Mouse (Mus musculus) liver, embryonic 14.5 days (tissue): Measurements from ENCODE around the gene Fgf15. TPM values are rescaled to one million over a fixed set of nuclear protein-coding genes. Genes with fewer than 3 reads are reported as not detected.

Experiments used
- ATAC-seq: fragments of 200-750 bp; cut with Nextera tagmentation; 2 replicates; pipeline ENCODE4 v1.8.0; 2017; ENCODE audit warnings: moderate number of reproducible peaks, mild to moderate bottlenecking, moderate library complexity; ENCODE audit not compliant: insufficient read depth
- DNase-seq, 3 experiments: peaks; one replicate each; pipeline ENCODE4 v3.0.0-alpha.2; 2012 to 2013; ENCODE audit warnings: low read depth in 3 of 3, low spot score in 3 of 3
- H3K27ac ChIP-seq: fragments of 300-500 bp; sonication (generic); 2 replicates; pipeline ENCODE4 v1.5.1; 2014; ENCODE audit warnings: moderate library complexity, mild to moderate bottlenecking, control low read depth, inconsistent platforms
- H3K27me3 ChIP-seq: fragments of 300-500 bp; sonication (generic); 2 replicates; pipeline ENCODE4 v1.6.1; 2014; ENCODE audit warnings: mild to moderate bottlenecking, low read length, moderate library complexity; ENCODE audit not compliant: control insufficient read depth, insufficient read depth
- H3K36me3 ChIP-seq: fragments of 300-500 bp; sonication (generic); replicated peaks from 2 replicates; pipeline ENCODE4 v1.6.1; 2014; ENCODE audit warnings: low read depth; ENCODE audit not compliant: control insufficient read depth, insufficient read depth
- H3K4me1 ChIP-seq, 2 experiments: fragments of 200-500 bp in 1 of 2; fragments of 300-500 bp in 1 of 2; sonication (generic) in 1 of 2; replicated peaks; 2 replicates each; pipeline ENCODE4 v1.6.1; 2012 to 2014; ENCODE audit warnings: antibody characterized with exemption in 1 of 2, inconsistent platforms in 1 of 2, low read length in 1 of 2; ENCODE audit not compliant: control insufficient read depth in 2 of 2, insufficient read depth in 2 of 2
- H3K4me2 ChIP-seq: fragments of 300-500 bp; sonication (generic); 2 replicates; pipeline ENCODE4 v1.6.1; 2014; ENCODE audit warnings: low read depth, mild to moderate bottlenecking, control low read depth, moderate library complexity
- H3K4me3 ChIP-seq, 2 experiments: fragments of 200-500 bp in 1 of 2; fragments of 300-500 bp in 1 of 2; sonication (generic) in 1 of 2; 2 replicates each; pipeline ENCODE4 v1.5.1; 2012 to 2014; ENCODE audit warnings: low read depth in 2 of 2, low read length in 2 of 2, mild to moderate bottlenecking in 2 of 2, control low read depth in 1 of 2, inconsistent platforms in 1 of 2, moderate library complexity in 1 of 2; ENCODE audit not compliant: insufficient read depth in 1 of 2
- H3K9ac ChIP-seq: fragments of 300-500 bp; sonication (generic); replicated peaks from 2 replicates; pipeline ENCODE4 v1.6.1; 2014; ENCODE audit warnings: mild to moderate bottlenecking, control low read depth, moderate library complexity
- H3K9me3 ChIP-seq: fragments of 300-500 bp; sonication (generic); 2 replicates; pipeline ENCODE4 v1.6.1; 2016; ENCODE audit warnings: low read length, mixed read lengths; ENCODE audit not compliant: control insufficient read depth
- CTCF ChIP-seq: IDR thresholded peaks from 2 replicates; pipeline ENCODE4 v1.5.1; 2016; ENCODE audit warnings: antibody characterized with exemption, low read depth, control low read depth
- EP300 ChIP-seq: IDR thresholded peaks from 2 replicates; pipeline ENCODE4 v1.6.1; 2016; ENCODE audit warnings: antibody characterized with exemption, low read depth
- WGBS: fragments of 180-500 bp; shearing (Covaris S2); extraction: QIAGEN DNeasy Blood & Tissue Kit; methylation state at CpG from one replicate; pipeline ENCODE4 v1.1.7; 2014; ENCODE audit not compliant: insufficient replicate concordance; 5-methylcytosine and 5-hydroxymethylcytosine counted together
- polyA plus RNA-seq, 2 experiments: library from polyadenylated mRNA; depleted of rRNA in 1 of 2; stranded (reverse) in 1 of 2; unstranded in 1 of 2; fragments of >200 nt; fragmentation: Nextera tagmentation in 1 of 2; extraction: Ambion mirVana in 1 of 2; gene quantifications; 2 replicates each; pipeline versions ENCODE4 v1.2.1 to v1.2.3; 2012 to 2014

Fgf15 gene
- polyA plus RNA-seq, 2 experiments = 0.02 TPM; not detected in 1

DNA sequence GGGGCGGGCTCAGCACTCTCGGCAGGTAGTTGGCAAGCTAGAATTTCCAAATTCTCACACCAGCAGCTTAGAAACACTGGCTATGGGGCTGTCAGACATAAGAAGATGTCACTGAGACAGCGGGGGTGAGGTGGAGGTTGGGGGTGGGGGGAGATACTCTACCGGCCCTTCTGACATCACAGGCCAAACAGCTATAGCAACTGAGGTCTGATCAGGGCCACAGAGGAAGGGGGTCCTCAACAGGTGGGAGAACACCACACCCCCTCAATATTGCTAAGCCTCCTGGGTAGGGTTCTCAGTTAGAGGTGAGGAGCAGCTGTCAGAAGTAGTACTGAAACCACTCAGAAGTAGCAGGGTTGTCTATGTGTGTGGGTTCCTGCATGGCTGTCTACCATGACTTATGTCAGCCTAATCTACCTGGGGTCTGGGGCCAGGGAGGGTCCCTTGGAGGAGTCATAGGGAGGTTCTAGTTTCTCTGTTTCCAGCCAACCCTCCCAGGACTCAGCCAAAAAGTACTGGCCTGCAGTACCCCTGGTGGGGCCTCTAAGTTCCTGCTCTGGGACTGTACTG lies 40.1 kb downstream of the Fgf15 start:
- DNase-seq (no peak), ATAC-seq (no peak)
- Histone ChIP-seq H3K9me3 (no peaks in the 10 kb centered on the region), H3K4me1 (no peaks in the 10 kb centered on the region), H3K27ac (no peak overlapping the region), H3K4me3 (no peak overlapping the region), H3K27me3 (peaks cover 41% of the 10 kb centered on the region), H3K36me3 (no peaks in the 10 kb centered on the region), H3K9ac (no peak overlapping the region), H3K4me2 (no peak overlapping the region)
- TF ChIP-seq CTCF (no peak), EP300 (no peak)
- WGBS = 68% methylated on average over 4 of the region's 4 CpGs

DNA sequence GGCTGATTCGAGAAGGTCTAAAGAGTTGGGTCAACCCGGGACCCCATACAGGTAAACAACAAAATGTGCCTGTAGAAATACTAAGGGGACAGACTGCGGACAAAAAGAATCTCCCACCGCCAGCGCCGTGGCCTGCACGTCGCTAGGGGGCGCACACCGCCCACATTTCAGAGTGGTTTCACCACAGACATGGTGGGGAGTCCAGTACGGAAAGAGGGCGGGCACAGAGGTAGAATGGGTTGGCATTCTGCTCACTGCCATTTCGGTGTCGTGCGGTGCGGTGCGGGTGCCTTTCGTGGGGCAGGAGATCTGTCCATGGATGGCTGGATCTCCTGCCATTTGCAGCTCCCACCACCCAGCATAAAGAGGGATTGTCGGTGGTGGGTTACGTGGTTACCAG lies 41.2 kb downstream of the Fgf15 start:
- H3K9me3 ChIP-seq = no peaks in the 10 kb centered on the region
- H3K36me3 ChIP-seq = no peaks in the 10 kb centered on the region
- no peak overlapping the region for H3K27ac ChIP-seq
- H3K4me3 ChIP-seq = peak overlapping the region; percentile 46 to 47
- peak overlapping the region; percentile 63 for H3K4me2 ChIP-seq
- ATAC-seq (peak; percentile 27; the same call in 1 of the 2 replicates), DNase-seq (peak; percentile 37 to 52 (median 47))
- H3K27me3 ChIP-seq = peaks cover 51% of the 10 kb centered on the region
- no peak overlapping the region for H3K9ac ChIP-seq
- H3K4me1 ChIP-seq = no peaks in the 10 kb centered on the region
- TF ChIP-seq CTCF = peak; percentile 95
- no peak for TF ChIP-seq EP300
- under 1% methylated on average over 20 of the region's 20 CpGs for WGBS

DNA sequence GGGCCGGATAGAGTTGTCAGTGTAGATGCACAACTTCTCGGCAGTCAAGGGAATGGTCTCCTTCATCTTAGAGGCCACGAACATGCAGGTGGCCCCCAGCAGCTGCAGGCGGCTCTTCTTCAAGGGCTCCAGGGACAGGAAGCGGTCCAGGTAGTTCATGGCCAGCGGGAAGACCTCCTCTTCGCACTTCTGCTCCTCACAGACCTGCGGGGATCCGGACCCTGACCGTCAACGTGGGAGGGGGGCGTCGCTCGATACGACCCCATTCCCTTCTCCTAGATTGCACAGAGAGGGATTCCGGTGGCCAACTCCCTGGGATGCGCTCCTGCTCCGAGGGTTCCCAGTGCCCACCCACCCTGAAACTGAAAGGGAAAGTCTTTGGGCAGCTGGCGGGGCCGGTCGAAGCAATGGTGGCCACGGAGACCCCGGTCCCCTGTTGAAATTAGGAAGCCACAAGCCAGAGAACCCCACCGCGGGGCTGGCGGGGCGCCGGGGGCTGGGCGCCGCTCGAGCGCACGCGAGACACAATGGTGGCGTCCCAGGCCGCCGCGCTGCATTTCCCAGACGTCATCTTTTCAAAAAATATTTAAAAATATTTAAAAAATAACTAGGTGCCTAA lies 41.7 kb downstream of the Fgf15 start:
- no peak overlapping the region for H3K27ac ChIP-seq
- peak overlapping the region; percentile 43; the same call in 1 of the 2 replicates for H3K9ac ChIP-seq
- H3K9me3 ChIP-seq = no peaks in the 10 kb centered on the region
- TF ChIP-seq CTCF (no peak), EP300 (no peak)
- WGBS = under 1% methylated on average over 39 of the region's 39 CpGs
- H3K27me3 ChIP-seq = peaks cover 57% of the 10 kb centered on the region
- H3K4me2 ChIP-seq = peak overlapping the region; percentile 63
- H3K36me3 ChIP-seq = no peaks in the 10 kb centered on the region
- ATAC-seq (no peak), DNase-seq (no peak)
- H3K4me3 ChIP-seq = peak overlapping the region; percentile 46 to 47
- no peaks in the 10 kb centered on the region for H3K4me1 ChIP-seq

DNA sequence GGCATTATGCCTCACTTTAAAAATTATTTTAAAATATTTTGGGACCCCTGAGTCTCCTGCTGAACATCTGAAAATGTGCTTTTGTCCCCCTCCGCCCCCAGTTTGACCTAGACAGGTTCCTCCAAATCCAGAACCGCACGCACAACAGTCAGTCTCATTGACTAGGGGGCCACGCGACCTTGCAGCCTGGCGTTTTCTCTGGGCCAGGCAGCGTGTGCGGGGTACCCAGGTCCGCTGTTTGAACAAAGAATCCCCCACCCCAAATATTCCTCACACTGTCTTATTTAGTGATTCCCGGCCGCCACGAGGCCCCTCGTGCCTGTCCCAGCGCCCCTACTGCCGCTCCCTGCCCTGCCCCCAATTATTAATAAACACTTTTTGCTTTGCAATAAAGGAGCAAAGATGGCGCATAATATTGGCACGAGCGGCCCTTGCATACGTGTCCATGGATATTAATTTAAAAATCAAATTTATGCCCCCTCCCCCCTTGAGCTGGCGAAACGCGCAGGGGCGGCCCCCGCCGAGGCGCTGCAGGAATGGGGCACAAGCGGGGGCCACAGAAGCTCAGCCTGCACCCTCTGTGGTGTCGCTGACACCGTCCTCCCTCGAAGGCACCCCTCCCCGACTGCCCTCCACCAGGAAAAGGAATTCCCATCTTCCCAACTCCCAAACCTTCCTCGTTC lies 42.5 kb downstream of the Fgf15 start:
- under 1% methylated on average over 32 of the region's 32 CpGs for WGBS
- peak overlapping the region; percentile 46 to 66 for H3K4me3 ChIP-seq
- no peaks in the 10 kb centered on the region for H3K36me3 ChIP-seq
- H3K27me3 ChIP-seq = peaks cover 59% of the 10 kb centered on the region
- H3K9ac ChIP-seq = peak overlapping the region; percentile 43
- peak overlapping the region; percentile 63 for H3K4me2 ChIP-seq
- H3K27ac ChIP-seq = no peak overlapping the region
- ATAC-seq (no peak), DNase-seq (no peak)
- TF ChIP-seq CTCF (no peak), EP300 (no peak)
- no peaks in the 10 kb centered on the region for H3K9me3 ChIP-seq
- peaks cover 0 to 3% of the 10 kb centered on the region in 2 experiments; a peak in 2 of 4 replicates for H3K4me1 ChIP-seq

DNA sequence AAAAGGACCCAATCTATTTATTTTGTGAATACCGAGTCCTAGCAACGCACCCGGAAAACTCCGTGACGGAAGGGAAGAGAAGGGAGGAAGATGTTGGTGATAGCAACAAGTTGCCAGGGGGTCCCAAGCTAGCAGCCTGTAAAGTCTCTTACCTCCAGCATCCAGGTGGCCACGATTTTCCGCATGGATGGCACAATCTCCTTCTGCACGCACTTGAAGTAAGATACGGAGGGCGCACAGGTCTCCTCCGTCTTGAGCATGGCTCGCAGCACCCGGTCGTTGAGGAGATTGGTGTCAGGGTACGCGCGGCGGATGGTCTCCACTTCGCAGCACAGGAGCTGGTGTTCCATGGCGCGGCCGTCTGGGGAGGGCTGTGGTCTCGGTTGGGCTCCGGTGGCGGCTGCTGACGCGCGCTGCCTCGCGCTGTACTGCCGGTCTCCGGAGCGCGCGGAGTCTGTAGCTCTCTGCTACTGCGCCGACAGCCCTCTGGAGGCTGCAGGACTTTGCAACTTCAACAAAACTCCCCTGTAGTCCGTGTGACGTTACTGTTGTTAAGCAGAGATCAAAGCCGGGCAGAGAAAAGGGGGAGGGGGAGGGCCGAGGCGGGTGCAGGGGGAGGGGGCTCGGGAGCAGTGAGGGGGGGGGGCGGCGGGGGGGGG lies 43.1 kb downstream of the Fgf15 start, which contains the start of gene Ccnd1:
Gene Ccnd1, minus strand, starts transcription at position 582 of the 659 bp plus-strand sequence.
- ATAC-seq (peak; percentile 50; the same call in 1 of the 2 replicates), DNase-seq (peak in 1 of 3 experiments; percentile 17)
- 1% methylated on average over 41 of the region's 45 CpGs for WGBS
- Histone ChIP-seq H3K27me3 (peaks cover 59% of the 10 kb centered on the region), H3K9me3 (no peaks in the 10 kb centered on the region), H3K36me3 (no peaks in the 10 kb centered on the region), H3K27ac (no peak within 1 kb of the TSS; the same call in 1 of the 2 replicates), H3K4me3 (peak within 1 kb of the TSS; percentile 46 to 66), H3K9ac (peak within 1 kb of the TSS; percentile 43), H3K4me2 (peak within 1 kb of the TSS; percentile 63), H3K4me1 (peaks cover 0 to 3% of the 10 kb centered on the region in 2 experiments; a peak in 2 of 4 replicates)
- no peak for TF ChIP-seq CTCF
